Mouse (Mus musculus): ENCODE measurements around the gene Zfand3. TPM values are rescaled to one million over a fixed set of nuclear protein-coding genes. Genes with fewer than 3 reads are reported as not detected.
A peak's percentile ranks its signal among the peaks of the same experiment; 100 is the strongest.

Gene Zfand3
- polyA plus RNA-seq, 1 experiment from 2014 or later = 70.3 TPM

GRCm38 (mm10) chr17:29998566-29999295, 5.8 kb upstream of the Zfand3 start:
- H3K27ac ChIP-seq = no peak overlapping the region
- WGBS = 71% methylated on average over 24 of the region's 24 CpGs
- no peaks in the 10 kb centered on the region for H3K36me3 ChIP-seq
- no peaks in the 10 kb centered on the region for H3K27me3 ChIP-seq
- H3K9ac ChIP-seq = no peak overlapping the region
- no peak overlapping the region for H3K4me2 ChIP-seq (replicated peaks)
- H3K4me3 ChIP-seq = no peak overlapping the region
- no peaks in the 10 kb centered on the region for H3K9me3 ChIP-seq
- ATAC-seq (ENCODE audit: insufficient number of reproducible peaks, insufficient read depth, low FRiP score, low TSS enrichment) = no peak
- peaks cover 7% of the 10 kb centered on the region; the same call in 1 of the 2 replicates for H3K4me1 ChIP-seq

GRCm38 (mm10) chr17:30005103-30005443, 540 bp downstream of the Zfand3 start:
- Histone ChIP-seq H3K4me3 (peak overlapping the region; percentile 97), H3K9ac (peak overlapping the region; percentile 98), H3K27ac (peak overlapping the region; percentile 99), H3K36me3 (no peaks in the 10 kb centered on the region), H3K27me3 (no peaks in the 10 kb centered on the region), H3K9me3 (no peaks in the 10 kb centered on the region), H3K4me2 (replicated peaks) (peak overlapping the region; percentile 79), H3K4me1 (peaks cover 39% of the 10 kb centered on the region)
- under 1% methylated on average over 29 of the region's 47 CpGs for WGBS
- peak; percentile 23 for ATAC-seq (ENCODE audit: insufficient number of reproducible peaks, insufficient read depth, low FRiP score, low TSS enrichment)

GRCm38 (mm10) chr17:30005451-30005941, 963 bp downstream of the Zfand3 start:
- no peaks in the 10 kb centered on the region for H3K27me3 ChIP-seq
- H3K9ac ChIP-seq = peak overlapping the region; percentile 98
- H3K4me1 ChIP-seq = peaks cover 40% of the 10 kb centered on the region
- no peaks in the 10 kb centered on the region for H3K9me3 ChIP-seq
- peak overlapping the region; percentile 99 for H3K27ac ChIP-seq
- peak; percentile 33; the same call in 1 of the 2 replicates for ATAC-seq (ENCODE audit: insufficient number of reproducible peaks, insufficient read depth, low FRiP score, low TSS enrichment)
- H3K4me2 ChIP-seq (replicated peaks) = peak overlapping the region; percentile 79
- WGBS = under 1% methylated on average over 19 of the region's 19 CpGs
- H3K4me3 ChIP-seq = peak overlapping the region; percentile 97
- no peaks in the 10 kb centered on the region for H3K36me3 ChIP-seq

- peaks cover 40% of the 10 kb centered on the region for H3K4me1 ChIP-seq
- no peak overlapping the region for H3K4me3 ChIP-seq
- H3K9ac ChIP-seq = no peak overlapping the region
- H3K4me2 ChIP-seq (replicated peaks) = peak overlapping the region; percentile 79
- H3K9me3 ChIP-seq = no peaks in the 10 kb centered on the region
- H3K27ac ChIP-seq = no peak overlapping the region
- no peak for ATAC-seq (ENCODE audit: insufficient number of reproducible peaks, insufficient read depth, low FRiP score, low TSS enrichment)
- no peaks in the 10 kb centered on the region for H3K27me3 ChIP-seq
- no peaks in the 10 kb centered on the region for H3K36me3 ChIP-seq
- WGBS = 76% methylated on average over 2 of the region's 2 CpGs
Measured at GRCm38 (mm10) chr17:30006877-30007276, 2.3 kb downstream of the Zfand3 start.

- ATAC-seq (ENCODE audit: insufficient number of reproducible peaks, insufficient read depth, low FRiP score, low TSS enrichment) = no peak
- H3K9me3 ChIP-seq = no peaks in the 10 kb centered on the region
- no peaks in the 10 kb centered on the region for H3K27me3 ChIP-seq
- H3K9ac ChIP-seq = no peak overlapping the region
- no peaks in the 10 kb centered on the region for H3K36me3 ChIP-seq
- 88% methylated on average over 6 of the region's 6 CpGs for WGBS
- H3K4me2 ChIP-seq (replicated peaks) = peak overlapping the region; percentile 79
- no peak overlapping the region for H3K27ac ChIP-seq
- no peak overlapping the region for H3K4me3 ChIP-seq
- H3K4me1 ChIP-seq = peaks cover 40% of the 10 kb centered on the region
Measured at GRCm38 (mm10) chr17:30007883-30008282, 3.4 kb downstream of the Zfand3 start.

GRCm38 (mm10) chr17:30008392-30008791, 3.9 kb downstream of the Zfand3 start:
- Histone ChIP-seq H3K27ac (0 out of 2 replicates have a peak overlapping the region, but pooled peaks have one; percentile 23), H3K9ac (no peak overlapping the region), H3K4me2 (replicated peaks) (peak overlapping the region; percentile 20), H3K4me3 (0 out of 2 replicates have a peak overlapping the region, but pooled peaks have one; percentile 13), H3K9me3 (no peaks in the 10 kb centered on the region), H3K27me3 (no peaks in the 10 kb centered on the region), H3K36me3 (no peaks in the 10 kb centered on the region), H3K4me1 (peaks cover 35% of the 10 kb centered on the region)
- ATAC-seq (ENCODE audit: insufficient number of reproducible peaks, insufficient read depth, low FRiP score, low TSS enrichment) = no peak

GRCm38 (mm10) chr17:30014660-30015059, 10.1 kb downstream of the Zfand3 start:
- Histone ChIP-seq H3K4me3 (no peak overlapping the region), H3K36me3 (peaks cover 5% of the 10 kb centered on the region), H3K27me3 (no peaks in the 10 kb centered on the region), H3K4me2 (replicated peaks) (no peak overlapping the region), H3K27ac (no peak overlapping the region), H3K4me1 (peaks cover 16% of the 10 kb centered on the region), H3K9ac (no peak overlapping the region), H3K9me3 (no peaks in the 10 kb centered on the region)
- ATAC-seq (ENCODE audit: insufficient number of reproducible peaks, insufficient read depth, low FRiP score, low TSS enrichment) = no peak
- WGBS = 98% methylated on average over 4 of the region's 4 CpGs

- Histone ChIP-seq H3K4me1 (peaks cover 28% of the 10 kb centered on the region), H3K27ac (no peak overlapping the region), H3K27me3 (no peaks in the 10 kb centered on the region), H3K4me2 (replicated peaks) (no peak overlapping the region), H3K36me3 (peaks cover 2% of the 10 kb centered on the region), H3K9ac (no peak overlapping the region), H3K9me3 (no peaks in the 10 kb centered on the region), H3K4me3 (no peak overlapping the region)
- ATAC-seq (ENCODE audit: insufficient number of reproducible peaks, insufficient read depth, low FRiP score, low TSS enrichment) = no peak
- 87% methylated on average over 12 of the region's 12 CpGs for WGBS
Measured at GRCm38 (mm10) chr17:30018927-30019610, 14.5 kb downstream of the Zfand3 start.

GRCm38 (mm10) chr17:30019942-30020341, 15.4 kb downstream of the Zfand3 start:
- no peak overlapping the region for H3K9ac ChIP-seq
- no peak overlapping the region for H3K4me3 ChIP-seq
- H3K9me3 ChIP-seq = no peaks in the 10 kb centered on the region
- peaks cover 28% of the 10 kb centered on the region for H3K4me1 ChIP-seq
- ATAC-seq (ENCODE audit: insufficient number of reproducible peaks, insufficient read depth, low FRiP score, low TSS enrichment) = no peak
- no peak overlapping the region for H3K27ac ChIP-seq
- H3K36me3 ChIP-seq = no peaks in the 10 kb centered on the region
- no peak overlapping the region for H3K4me2 ChIP-seq (replicated peaks)
- no peaks in the 10 kb centered on the region for H3K27me3 ChIP-seq
- WGBS = 78% methylated on average over 6 of the region's 6 CpGs

GRCm38 (mm10) chr17:30024651-30025050, 20.1 kb downstream of the Zfand3 start:
- H3K36me3 ChIP-seq = no peaks in the 10 kb centered on the region
- no peak for ATAC-seq (ENCODE audit: insufficient number of reproducible peaks, insufficient read depth, low FRiP score, low TSS enrichment)
- H3K9me3 ChIP-seq = no peaks in the 10 kb centered on the region
- WGBS = 67% methylated on average over 5 of the region's 5 CpGs
- H3K9ac ChIP-seq = no peak overlapping the region
- H3K4me2 ChIP-seq (replicated peaks) = no peak overlapping the region
- no peak overlapping the region for H3K4me3 ChIP-seq
- H3K27me3 ChIP-seq = no peaks in the 10 kb centered on the region
- H3K27ac ChIP-seq = no peak overlapping the region
- peaks cover 54% of the 10 kb centered on the region for H3K4me1 ChIP-seq

GRCm38 (mm10) chr17:30026617-30027016, 22.1 kb downstream of the Zfand3 start:
- ATAC-seq (ENCODE audit: insufficient number of reproducible peaks, insufficient read depth, low FRiP score, low TSS enrichment) = no peak
- H3K36me3 ChIP-seq = no peaks in the 10 kb centered on the region
- H3K9me3 ChIP-seq = no peaks in the 10 kb centered on the region
- peaks cover 52% of the 10 kb centered on the region for H3K4me1 ChIP-seq
- H3K4me3 ChIP-seq = no peak overlapping the region
- peak overlapping the region; percentile 4; the same call in 1 of the 2 replicates for H3K27ac ChIP-seq
- 44% methylated on average over 6 of the region's 6 CpGs for WGBS
- H3K27me3 ChIP-seq = no peaks in the 10 kb centered on the region
- no peak overlapping the region for H3K4me2 ChIP-seq (replicated peaks)
- no peak overlapping the region for H3K9ac ChIP-seq
